Mouse (Mus musculus) 416B (cell line): ENCODE data around the gene Rpl41.
"Not testable (repeated sequence)": the region's sequence is repeated elsewhere in the genome, so short reads cannot be mapped to it uniquely, and the experiment has no call there.

Experiments
- DNase-seq: peaks from one replicate; pipeline ENCODE4 v3.0.0; 2011; ENCODE audit warnings: low read depth

Gene Rpl41

GRCm38 (mm10) chr10:128556286-128556685 lies 7.2 kb upstream of the Rpl41 start:
- peak; percentile 72 for DNase-seq

- not testable (repeated sequence) for DNase-seq
These were observed 6.5 kb upstream of the Rpl41 start for GRCm38 (mm10) chr10:128555567-128555966.

- DNase-seq, result not testable (repeated sequence)
These were observed 1.2 kb upstream of the Rpl41 start for GRCm38 (mm10) chr10:128550144-128550823.

GRCm38 (mm10) chr10:128549682-128550057 lies 565 bp upstream of the Rpl41 start:
- DNase-seq, result peak; percentile 40

- DNase-seq, result not testable (repeated sequence)
These were observed 884 bp downstream of the Rpl41 start for GRCm38 (mm10) chr10:128548051-128548791.

GRCm38 (mm10) chr10:128547361-128548032 lies 1.6 kb downstream of the Rpl41 start, which contains the start of gene Zc3h10:
Zc3h10 (minus strand) TSS chr10:128547774.
- DNase-seq, result peak; percentile 100

- no peak for DNase-seq
These were observed 2.3 kb downstream of the Rpl41 start for GRCm38 (mm10) chr10:128546787-128547186.

GRCm38 (mm10) chr10:128546361-128546760 lies 2.7 kb downstream of the Rpl41 start:
- peak; percentile 87 for DNase-seq

- no peak for DNase-seq
These were observed 3.6 kb downstream of the Rpl41 start for GRCm38 (mm10) chr10:128545570-128545898.

GRCm38 (mm10) chr10:128544674-128545569 lies 4.2 kb downstream of the Rpl41 start:
- no peak for DNase-seq

- DNase-seq, result no peak
These were observed 4.9 kb downstream of the Rpl41 start for GRCm38 (mm10) chr10:128544151-128544657.

GRCm38 (mm10) chr10:128543100-128543499 lies 6.0 kb downstream of the Rpl41 start:
- DNase-seq, result no peak

- no peak for DNase-seq
These were observed 10.7 kb downstream of the Rpl41 start for GRCm38 (mm10) chr10:128538340-128538870.

- DNase-seq, result peak; percentile 98
These were observed 12.7 kb downstream of the Rpl41 start for GRCm38 (mm10) chr10:128536266-128536940.

GRCm38 (mm10) chr10:128535624-128536265 lies 13.4 kb downstream of the Rpl41 start:
- no peak for DNase-seq

- DNase-seq, result peak; percentile 62
These were observed 13.9 kb downstream of the Rpl41 start for GRCm38 (mm10) chr10:128535206-128535605.

- DNase-seq, result peak; percentile 85
These were observed 22.4 kb downstream of the Rpl41 start for GRCm38 (mm10) chr10:128526366-128527356.

GRCm38 (mm10) chr10:128525671-128526308 lies 23.3 kb downstream of the Rpl41 start, which contains the start of gene Esyt1:
Esyt1 (minus strand) TSS chr10:128525871.
- DNase-seq, result peak; percentile 100
